Comparison of ENCODE assay signal across 8 mouse cellular contexts in genomic region chr10:44381397-44381796, GRCm38 (mm10).
DNase-seq lines count a peak whose midpoint lies in the region; ATAC-seq lines count a peak whose summit lies in the region.

No protein-coding gene starts in this region.

- H3K27me3 ChIP-seq in limb, embryonic 15.5 days = no peaks in the 10 kb centered on the region

- H3K36me3 ChIP-seq in limb, embryonic 15.5 days = no peaks in the 10 kb centered on the region

- H3K9ac ChIP-seq in limb, embryonic 15.5 days = no peak overlapping the region

- peak; percentile 51 for DNase-seq in ovary, postnatal 36 days (ENCODE audit: low spot score)
- no peak for DNase-seq in ovary, adult 18-20 months (ENCODE audit: low spot score)
- peak; percentile 92 for DNase-seq in cerebellum, postnatal 14 days
- DNase-seq in gonadal fat pad, adult 2 months (ENCODE audit: low read depth) = peak; percentile 79
- peak; percentile 61 for DNase-seq in kidney, adult 18-20 months
- peak; percentile 55 for DNase-seq in right cerebral cortex, postnatal 14 days
- peak; percentile 84 to 86 for DNase-seq in urinary bladder, postnatal 36 days (ENCODE audit: low spot score in 2 of 2)

- peak; percentile 82; the same call in 1 of the 2 replicates for ATAC-seq in limb, embryonic 15.5 days (ENCODE audit: insufficient number of reproducible peaks, low FRiP score, low TSS enrichment, low read depth)

- no peaks in the 10 kb centered on the region for H3K9me3 ChIP-seq in limb, embryonic 15.5 days

- H3K4me3 ChIP-seq in limb, embryonic 15.5 days = no peak overlapping the region

- peak overlapping the region; percentile 69 for H3K27ac ChIP-seq in limb, embryonic 15.5 days

- no peak overlapping the region for H3K4me2 ChIP-seq in limb, embryonic 15.5 days

- WGBS in limb, embryonic 15.5 days = 3% methylated on average over 3 of the region's 3 CpGs

- peaks cover 25% of the 10 kb centered on the region for H3K4me1 ChIP-seq in limb, embryonic 15.5 days
